Mouse (Mus musculus) thymus, postnatal 10 days (tissue): ENCODE data around the gene Adgrb2.
A peak's percentile ranks its signal among the peaks of the same experiment; 100 is the strongest.

Experiments
- DNase-seq, 2 experiments: peaks; one replicate each; pipeline ENCODE4 v3.0.0; 2021; ENCODE audit warnings: low spot score in 2 of 2

Gene Adgrb2

DNA sequence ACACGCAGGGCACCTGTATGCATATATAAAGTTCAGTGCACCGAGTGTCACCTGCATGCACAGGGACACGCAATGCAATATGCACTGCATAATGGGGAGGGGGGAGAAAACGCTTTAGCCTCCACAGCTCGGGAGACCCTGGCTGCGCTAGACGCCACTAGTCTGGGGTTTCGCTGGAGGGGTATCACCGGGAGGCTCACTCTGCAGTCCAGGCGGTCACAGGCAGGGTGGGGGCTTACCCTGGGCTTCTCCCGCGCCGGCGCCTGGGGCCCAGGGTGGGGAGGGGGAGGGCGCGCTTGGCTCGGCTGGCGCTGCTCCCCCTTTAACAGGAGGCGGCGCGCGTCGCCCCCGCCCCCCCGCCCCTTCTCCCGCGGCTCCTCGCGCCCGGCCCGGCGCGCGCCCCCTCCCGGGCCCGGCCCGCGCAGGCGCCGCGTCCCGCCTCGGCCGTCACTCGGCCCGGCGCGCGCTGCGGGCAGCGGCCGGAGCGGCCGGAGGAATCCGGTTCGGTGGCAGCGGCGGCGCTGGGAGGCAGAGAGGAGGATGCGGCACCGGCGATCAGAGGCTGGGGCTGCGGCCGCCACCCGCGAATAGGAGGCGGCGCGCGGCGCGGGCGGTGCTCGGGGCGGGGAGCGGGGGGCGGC is at the start of gene Adgrb2:
Gene Adgrb2 (plus strand): TSS at position 450 of the 641 bp plus-strand sequence.
- no peak for DNase-seq

DNA sequence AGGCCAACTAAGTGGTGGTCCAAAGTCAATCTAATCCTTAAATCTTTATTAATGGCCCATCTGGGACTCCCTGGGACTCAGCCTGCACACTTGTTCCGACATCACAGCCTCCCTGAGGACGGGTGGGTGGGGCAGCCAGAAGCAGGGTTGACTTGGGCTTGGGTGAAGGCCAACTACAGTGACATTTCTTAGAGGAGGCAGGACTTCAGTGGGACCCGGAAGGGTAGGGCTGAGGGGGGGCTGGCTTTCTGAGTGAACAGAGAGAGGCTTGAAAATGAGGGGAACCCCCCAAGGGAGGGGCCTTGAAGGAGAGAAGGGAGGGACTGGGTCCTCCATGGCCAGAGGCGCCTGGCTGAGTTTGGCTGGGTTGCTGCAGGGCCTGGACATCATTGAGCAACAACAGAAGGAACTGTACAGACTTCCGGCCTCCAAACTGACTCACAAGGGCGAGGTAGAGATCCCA is 33.3 kb upstream of the Adgrb2 start:
- no peak for DNase-seq

DNA sequence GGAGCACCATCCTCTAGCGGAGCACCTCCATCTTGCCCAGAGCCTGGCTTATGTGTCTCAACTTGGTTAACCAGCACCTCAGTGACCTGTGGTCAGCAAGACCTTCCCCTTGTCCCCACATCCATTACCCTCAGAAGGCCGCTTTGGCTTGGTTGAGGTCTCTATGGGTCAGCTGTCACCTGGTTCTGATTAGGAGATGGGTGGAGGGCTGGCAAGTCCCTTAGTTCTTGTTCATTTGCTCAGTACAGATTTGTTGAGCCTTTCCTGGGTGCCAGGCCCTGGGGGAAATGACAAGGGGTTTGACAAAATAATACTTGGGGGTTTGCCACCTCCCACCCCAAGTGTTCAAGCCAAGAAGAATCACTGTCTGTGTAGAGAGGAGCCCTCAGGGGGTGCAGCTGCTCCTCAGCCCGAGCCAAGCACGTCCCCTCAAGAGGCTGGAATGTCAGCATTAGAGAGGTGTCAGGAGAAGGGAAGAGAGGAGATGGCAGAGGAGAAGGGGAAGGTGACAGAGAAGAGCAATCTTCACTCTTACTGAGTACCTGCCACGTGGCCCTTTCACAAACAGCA is 32.3 kb upstream of the Adgrb2 start:
- DNase-seq: no peak

DNA sequence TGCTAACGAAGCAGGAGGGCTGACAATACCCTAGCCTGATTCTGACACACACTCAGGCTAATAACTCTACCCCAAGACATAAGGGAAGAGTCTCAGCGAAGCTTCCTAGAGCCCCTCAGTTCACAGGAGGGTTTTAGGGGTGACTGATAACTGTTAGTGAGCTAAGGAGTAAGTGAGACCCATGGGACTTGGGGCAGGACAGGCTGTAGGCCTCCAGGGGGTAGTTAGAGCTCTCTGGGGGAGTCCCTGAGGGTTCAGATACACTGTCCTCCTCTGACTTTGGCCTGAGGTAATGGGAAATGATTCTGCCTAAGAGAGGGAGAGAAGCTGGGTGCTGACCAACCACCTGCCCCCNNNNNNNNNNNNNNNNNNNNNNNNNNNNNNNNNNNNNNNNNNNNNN is 30.1 kb upstream of the Adgrb2 start:
- no peak for DNase-seq

DNA sequence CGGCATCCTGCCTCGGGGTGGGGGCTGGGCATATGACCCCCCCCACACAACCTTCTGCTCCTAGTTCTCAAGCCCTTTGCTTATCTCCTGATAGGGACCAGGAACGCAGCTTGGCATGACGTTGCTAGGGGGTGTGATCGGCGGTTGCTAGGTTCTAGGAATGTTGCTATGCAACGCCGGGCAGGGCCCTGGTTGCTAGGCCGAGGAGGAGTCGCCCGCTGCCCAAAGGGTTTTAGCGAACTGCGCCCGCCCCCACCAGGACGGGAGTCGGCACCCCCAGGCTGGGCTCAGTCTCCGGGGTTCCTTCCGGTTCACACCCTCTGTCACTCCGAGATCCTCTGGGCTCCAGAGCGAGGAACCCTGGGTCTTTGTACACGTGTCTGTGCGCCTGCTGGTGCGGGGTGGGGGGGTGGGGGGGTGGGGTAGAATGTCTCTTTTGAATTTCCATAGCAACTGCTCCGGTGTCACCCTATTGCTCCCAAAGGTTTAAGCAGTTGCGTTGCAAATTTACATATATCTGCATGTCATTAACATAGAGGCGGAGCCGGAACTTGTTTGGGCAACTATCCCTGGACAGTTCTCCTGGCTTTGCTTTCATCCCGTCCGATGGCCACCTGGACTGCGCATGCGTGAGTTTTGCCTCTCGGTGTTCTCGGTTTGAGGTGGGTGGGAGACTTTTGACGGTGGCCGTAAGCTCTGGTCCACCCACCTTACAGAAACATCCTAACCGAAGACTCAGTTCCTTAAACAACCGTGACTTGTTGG is 24.3 kb upstream of the Adgrb2 start:
- DNase-seq: peak; percentile 16 to 40

DNA sequence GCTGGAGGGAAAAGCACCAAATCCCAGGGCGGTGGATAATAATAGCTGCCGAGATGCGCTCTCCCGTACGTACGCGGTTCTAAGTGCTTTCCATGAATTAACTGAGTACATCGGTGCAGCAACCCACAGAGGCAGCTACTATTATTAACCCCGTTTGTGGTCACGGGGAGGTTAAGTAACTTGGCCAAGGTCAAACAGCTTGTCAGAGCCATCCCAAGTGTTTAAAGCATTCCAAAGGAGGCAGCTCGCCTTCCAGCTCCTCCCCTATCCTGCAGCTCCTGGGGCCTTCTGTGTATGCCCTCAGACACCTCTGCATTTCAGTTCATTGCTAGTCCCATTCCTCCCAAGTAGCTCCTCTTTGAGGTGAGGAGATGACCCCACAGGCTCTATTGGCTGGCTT is 19.4 kb upstream of the Adgrb2 start:
- DNase-seq: no peak

DNA sequence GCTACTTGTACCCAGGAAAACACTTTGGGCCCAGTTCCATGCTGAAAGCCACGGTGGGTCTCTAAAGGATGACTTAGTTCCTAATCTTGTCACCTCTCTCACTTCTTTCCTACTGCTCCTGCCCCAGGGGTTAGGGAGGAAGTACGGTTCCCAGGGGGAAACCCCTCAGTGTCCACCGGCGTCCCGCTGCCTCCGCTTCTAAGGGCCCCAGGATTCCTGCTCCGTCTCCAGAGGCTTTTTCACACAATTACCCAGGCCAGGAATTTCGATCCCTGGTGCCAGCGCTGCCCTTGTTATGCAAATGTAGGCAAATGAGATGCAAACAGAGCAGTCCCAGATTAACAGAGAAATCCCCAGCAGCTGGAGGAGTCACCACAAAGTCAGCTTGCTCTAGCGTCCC is 18.5 kb upstream of the Adgrb2 start:
- DNase-seq: no peak

DNA sequence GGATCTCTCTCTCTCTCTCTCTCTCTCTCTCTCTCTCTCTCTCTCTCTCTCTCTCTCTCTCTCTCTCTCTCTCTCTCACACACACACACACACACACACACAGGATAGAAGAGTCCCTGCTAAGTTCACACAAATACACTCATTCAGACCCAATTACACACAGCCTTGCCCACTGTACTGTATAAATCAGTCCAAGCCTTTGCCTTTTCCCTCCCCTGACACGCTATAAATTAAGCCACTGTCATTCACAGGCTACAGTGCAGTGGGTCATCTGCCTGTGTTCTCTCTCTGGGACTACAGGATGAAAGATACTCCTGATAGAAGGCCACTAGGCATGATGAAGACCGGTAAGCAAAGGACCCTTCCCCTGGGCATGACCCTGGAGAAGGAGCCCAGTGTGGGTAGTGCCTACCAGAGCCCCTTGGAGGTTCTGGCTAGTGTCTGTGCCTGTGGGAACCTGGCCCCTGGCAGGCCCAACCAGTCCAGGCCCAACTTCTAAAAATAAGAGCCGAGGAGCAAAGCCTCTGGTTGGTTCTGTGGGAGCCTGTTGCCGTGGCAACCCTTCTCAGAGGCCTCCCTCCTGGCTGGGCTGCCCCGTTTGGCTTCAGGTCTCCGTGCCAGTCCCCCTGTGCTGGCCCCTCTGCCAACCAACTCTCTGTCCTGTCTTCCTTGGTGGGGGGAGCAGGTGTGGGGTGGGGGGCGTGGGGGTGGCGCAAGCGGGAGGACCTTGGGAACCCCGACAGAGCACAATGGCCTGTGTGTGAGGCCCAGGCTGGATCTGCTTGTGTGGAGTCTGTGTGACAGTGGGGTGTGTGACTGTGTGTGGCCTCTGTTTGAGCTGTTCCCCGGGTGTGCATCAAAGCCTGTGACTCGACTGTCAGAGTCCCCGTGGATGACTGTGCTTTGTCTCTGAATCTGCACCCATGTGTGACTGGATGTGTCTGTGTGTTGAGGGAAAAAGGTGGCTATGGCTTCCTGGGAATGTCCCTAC is 17.4 kb upstream of the Adgrb2 start:
- no peak for DNase-seq

DNA sequence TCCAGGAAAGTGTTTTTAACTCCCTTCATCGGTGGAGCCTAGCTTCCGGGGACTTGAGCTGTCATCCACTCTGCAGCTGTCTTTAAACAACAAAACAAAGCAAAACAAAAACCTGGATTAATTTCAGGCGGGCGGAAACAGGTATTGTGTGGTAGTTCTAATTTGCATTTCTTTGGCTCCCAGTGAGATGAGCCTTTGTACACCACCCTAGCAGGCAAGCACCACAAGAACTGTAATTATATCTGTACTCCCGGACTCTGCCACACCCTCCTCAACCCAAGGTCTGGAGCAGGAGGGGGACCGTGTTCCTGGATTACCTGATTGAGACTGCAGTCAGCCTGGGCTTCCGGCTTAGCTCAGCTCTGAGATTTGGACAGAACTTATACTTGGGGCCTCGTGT is 14.5 kb upstream of the Adgrb2 start:
- DNase-seq: no peak

DNA sequence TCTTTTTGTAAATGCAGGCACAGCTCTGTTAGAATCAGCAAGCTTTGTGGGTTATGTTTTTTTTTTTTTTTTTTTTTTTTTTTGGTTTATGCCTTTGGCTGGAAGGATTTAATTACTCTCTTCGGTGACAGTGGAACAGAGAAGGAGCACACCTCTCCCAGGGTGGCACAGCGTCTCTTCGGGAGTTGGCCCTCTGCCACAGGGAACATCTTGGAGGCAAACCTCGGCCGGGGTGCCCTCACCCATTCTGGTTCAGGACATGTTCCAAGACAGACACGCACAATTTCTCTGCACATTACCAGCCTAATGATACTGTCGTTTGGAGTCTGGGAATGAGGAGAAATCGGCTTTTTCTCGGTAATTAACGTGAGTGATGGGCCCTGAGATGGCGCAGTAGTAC is 13.8 kb upstream of the Adgrb2 start:
- no peak for DNase-seq

DNA sequence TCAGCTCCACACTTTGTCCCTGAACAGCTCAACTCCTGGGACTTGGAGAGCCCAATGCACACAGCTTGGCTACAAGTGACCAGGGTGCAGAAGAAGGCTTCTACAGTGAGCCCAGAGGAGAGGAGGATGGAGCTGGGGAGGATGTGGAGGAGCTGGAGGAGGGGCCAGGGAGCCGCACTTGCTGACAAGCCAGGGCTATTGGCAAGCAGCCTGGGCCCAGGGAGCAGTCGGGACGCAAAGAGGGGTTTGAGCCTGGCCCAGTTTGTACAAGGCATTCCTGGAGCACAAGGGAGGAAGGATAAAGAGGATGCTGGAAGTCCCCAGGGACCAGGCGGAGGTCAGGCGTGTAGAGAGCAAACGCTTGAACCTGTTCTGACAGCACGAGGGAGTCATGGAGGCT is 12.7 kb upstream of the Adgrb2 start:
- no peak for DNase-seq

DNA sequence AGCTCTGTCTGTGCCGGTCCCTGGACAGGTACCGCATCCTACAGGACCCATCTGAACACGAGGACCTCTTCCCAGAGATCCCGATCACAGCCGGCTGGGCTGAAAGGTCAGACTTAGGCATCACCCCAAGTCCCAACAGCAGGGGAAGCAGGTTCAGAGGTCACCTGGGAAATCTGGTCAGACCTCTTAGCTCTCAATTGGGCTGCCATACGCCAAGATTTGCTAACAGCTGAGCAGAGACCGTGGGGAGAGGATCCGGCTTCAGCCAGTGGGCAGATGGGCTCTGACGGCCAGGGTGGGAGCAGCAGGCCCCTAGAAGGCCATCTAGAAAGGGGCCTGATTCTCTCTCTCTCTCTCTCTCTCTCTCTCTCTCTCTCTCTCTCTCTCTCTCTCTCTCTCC is 10.4 kb upstream of the Adgrb2 start:
- no peak for DNase-seq

DNA sequence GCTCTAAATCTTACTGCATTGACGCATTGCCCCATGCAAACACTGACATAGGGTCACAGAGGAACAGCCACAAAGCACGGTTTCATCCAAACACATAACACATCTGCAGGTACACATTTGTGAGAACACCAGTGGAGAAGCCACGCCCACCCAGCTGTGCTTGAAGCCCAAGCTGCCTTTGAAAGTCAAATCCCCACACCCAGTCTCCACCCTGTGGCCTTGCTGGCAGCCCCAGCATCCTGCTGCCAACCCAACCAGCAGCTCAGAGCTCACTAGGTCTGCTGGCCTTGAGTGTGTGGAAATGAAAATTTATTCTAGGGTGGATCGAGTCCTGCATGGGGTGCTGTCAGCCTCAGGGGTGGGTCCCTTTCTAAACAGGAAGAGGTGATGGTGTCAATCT is 7.4 kb upstream of the Adgrb2 start:
- peak in 1 of 2 experiments; percentile 18 for DNase-seq

DNA sequence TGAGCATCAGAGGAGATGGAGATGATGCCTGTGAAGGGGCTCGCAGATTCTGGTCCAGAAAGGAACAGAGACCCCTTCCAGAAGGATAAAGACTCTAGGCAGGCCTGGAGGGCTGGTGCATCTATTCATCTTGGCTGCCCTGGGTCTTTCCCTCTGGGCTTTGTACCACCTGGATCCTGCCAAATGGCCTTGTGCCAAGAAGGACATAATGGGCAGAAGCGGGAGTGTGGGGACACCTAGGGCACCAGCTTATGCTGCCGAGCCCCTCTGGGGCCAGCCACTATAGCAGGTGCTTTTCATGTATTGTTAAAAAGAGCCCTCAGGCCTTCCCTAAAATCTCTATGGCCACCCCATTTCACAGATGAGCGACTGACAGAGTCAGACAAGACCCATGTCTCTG is 6.4 kb upstream of the Adgrb2 start:
- no peak for DNase-seq

DNA sequence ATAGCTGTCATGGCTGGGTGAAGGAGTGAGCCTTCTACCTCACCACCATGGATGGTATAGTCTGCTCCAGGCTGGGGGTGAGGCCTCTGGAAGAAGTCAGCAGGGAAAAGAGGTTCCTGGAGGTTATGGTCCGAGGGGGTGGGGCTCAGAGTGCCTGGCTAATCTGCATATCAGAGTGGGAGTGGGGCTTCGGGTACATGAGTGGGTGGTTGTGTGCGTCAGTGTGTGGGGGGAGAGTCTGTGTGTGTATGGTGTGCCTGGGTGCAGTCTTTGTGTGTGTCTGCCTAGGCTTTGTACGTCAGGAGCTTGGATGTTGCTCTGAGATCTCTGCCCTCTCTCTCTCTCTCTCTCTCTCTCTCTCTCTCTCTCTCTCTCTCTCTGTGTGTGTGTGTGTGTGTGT is 5.7 kb upstream of the Adgrb2 start:
- DNase-seq: no peak

DNA sequence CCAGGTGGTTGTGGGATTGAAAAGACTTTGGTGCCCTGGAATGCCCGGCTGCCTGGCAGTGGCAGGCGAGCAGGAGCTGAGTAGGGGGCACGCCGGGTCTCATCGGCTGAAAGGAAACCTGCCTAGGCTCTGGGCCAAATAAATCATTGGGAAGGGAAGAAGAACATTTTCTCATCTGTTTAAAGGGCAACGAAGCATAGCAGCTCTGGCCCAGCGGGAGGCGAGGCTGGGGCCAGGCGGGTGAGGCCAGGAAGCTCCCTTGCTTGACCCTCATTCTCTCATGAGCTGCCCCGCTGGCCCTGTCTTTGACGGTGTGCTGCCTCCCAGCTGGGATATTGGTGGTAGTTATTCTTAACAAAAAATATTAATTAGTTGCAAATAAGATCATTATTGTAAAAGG is 3.0 kb upstream of the Adgrb2 start:
- no peak for DNase-seq

DNA sequence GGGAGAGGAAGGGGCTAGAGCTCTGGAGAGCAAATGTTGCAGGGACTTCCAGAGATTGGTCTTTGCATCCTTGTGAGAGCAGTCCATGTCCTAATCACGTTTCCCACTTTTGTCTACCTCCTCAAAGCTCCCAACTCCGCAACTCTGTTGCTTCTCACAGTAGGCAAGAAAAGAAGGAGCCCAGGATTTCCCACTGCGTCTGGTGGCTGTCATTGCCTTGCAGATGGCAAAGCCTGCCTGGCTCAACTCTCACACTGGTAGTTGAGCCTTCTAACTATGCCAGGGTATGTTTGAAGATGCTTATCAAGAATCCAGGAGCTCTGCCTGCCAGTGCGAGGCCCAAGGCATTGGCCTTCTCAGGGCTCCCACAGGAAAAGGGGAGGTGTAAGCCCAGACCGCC is 1.6 kb upstream of the Adgrb2 start:
- DNase-seq: no peak

DNA sequence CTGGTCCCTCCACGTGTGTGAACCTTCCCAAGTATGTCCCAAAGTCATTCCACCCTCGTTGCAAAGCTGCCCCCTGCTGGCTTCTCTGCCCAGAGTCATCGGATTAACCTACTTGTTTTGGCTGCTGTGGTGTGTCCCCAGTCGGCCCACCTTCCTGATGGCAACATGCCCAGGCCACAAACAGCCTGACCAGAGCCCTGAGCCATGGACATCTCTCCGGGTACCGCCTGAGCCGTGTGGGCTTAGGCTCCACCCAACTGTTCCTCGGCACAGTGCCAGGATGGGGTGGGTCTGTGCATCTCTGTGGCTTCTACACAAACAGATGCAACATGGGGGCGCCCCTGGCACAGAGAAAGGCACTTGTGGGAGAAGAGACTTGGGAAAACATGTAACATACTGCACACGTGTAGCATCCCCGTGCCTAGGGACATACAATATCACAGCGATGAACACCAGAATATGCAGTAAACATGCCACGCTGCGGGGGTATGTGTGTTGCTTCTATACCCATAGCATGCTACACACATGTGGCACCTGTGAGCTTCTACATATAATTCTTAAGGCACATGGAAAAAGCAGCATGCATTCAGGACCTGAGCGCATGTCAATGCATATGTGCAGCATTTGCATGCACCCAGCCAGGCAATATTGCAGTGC is 778 bp upstream of the Adgrb2 start:
- DNase-seq: peak in 1 of 2 experiments; percentile 32

DNA sequence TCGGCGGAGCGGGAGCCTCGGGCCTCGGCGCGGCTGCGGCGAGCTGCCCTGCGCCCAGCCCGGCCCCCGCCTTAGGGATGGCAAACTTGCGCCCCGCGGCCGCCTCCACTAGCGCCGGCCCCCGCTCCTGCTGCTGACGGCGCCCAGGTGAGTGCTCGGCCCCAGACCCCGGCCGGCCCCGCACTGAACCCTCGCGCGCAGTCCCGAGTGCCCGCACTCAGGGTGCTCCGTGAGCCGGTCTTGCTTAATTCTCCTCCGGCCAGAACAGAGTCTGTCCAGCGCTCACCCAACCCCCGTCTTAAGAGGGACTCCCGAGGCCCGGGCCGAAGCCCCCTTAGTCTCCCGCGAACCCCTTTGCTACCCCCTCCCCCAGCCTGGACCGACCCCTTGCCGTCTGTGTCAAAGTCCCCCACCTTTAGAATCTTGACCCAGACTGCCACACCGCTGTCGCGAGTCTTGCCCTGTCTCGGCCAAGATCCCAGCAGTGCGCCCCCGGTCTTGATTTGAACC is 546 bp downstream of the Adgrb2 start:
- no peak for DNase-seq

DNA sequence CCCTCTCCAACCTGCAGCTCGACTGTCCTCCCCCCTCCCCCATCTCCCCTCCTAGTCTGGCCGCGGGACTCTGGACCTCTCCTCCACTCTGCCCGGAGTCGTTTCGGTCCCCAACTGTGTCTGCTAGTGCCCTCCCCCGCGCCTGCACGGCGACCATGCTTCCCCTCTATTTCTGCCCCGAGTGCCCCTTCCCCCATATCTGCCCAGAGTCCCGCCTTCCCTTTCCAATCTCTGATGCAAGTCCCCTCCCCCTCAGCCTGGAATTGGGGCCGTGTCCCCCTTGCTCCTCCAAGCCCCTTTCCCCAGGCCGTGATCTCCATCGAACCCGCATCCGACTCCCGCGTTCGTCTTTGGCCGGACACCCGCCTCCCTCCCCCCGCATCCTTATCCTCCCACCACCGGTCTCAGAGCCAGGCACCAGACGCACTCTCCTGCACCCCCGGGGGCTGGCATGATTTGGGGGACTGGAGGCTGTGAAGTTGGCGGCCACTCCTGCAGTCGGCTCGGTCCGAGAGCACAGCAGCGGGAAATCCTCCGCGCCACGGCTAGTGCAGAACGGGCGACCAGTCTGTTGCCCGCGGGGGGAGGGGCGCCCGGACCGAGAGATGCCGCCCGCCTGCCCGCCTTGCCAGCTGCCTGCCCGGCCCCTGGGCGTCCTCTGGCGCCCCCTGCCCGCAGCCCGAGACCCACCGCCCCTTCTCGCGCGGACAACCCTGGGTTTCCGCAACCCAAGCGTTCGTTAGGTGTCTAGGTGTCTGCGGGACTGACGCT is 1.2 kb downstream of the Adgrb2 start:
- DNase-seq: peak; percentile 22 to 61
